In the genomic region with DNA sequence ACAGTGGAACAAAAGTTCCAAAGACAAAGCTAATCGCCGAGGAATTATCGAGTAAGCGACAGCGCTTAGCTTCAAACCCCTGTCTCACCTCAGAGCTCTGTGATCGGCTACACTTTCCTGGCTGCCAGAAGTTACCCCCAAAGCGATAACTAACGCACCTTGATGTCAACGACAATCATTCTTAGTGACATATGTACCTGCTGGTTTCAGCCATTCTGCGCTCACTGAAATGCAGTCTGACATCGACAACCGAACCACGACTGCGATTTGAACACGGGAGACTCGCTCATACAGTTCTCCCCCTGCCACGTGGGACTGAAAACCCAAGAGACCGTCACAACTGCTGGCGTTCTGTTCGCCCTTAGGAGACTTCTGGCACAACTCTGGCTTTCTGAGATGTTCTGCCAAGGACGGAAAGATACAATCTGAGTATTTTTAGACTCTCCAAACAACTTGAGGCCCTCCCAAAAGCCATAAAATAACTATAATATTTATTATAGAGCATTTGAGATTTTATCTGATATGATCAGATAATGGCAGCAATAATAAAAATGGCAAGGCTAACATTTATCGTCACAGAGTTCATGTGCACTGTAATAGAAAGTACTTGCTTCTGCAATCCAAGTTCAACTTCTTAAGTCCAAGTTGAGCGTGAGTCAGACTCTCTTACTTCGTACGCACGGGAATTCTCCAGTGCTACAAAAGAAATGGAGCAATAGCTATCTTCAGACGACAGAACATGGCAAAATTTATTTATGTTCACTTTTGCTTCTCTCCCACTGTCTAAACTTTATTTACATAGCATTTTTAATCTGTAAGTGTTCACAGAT, we compare ENCODE assay signal across 8 mouse cellular contexts. TPM values are rescaled to one million over a fixed set of nuclear protein-coding genes. Genes with fewer than 3 reads are reported as not detected.
DNase-seq lines count a peak whose midpoint lies in the region; ATAC-seq and TF ChIP-seq lines count a peak whose summit lies in the region.

No protein-coding gene starts in this region.

- H3K4me2 ChIP-seq in forebrain, embryonic 16.5 days (ENCODE audit: low read length) = peak overlapping the region; percentile 30; the same call in 1 of the 2 replicates
- peak overlapping the region; percentile 45 for H3K4me2 ChIP-seq in limb, embryonic 11.5 days (ENCODE audit: low read depth, severe bottlenecking)
- H3K4me2 ChIP-seq in midbrain, embryonic 15.5 days = peak overlapping the region; percentile 5; the same call in 1 of the 2 replicates

- H3K9me3 ChIP-seq in ES-E14 (ENCODE audit: control insufficient read depth, insufficient read depth, low read depth, low read length) = no peaks in the 10 kb centered on the region
- no peaks in the 10 kb centered on the region for H3K9me3 ChIP-seq in forebrain, embryonic 16.5 days (ENCODE audit: control insufficient read depth, low read length)
- no peaks in the 10 kb centered on the region for H3K9me3 ChIP-seq in limb, embryonic 11.5 days (ENCODE audit: control insufficient read depth, low read length)
- H3K9me3 ChIP-seq in midbrain, embryonic 15.5 days = no peaks in the 10 kb centered on the region

- 23% methylated on average over 27 of the region's 27 CpGs for WGBS in forebrain, embryonic 16.5 days
- WGBS in limb, embryonic 11.5 days = 26% methylated on average over 27 of the region's 27 CpGs
- WGBS in midbrain, embryonic 15.5 days = 24% methylated on average over 27 of the region's 27 CpGs

- DNase-seq in A20 (ENCODE audit: low read depth, low spot score) (peak; percentile 64), ES-E14 (ENCODE audit: low read depth, low spot score) (no peak)
- DNase-seq in limb, embryonic 11.5 days (ENCODE audit: low spot score) = peak; percentile 35
- DNase-seq in layer of hippocampus, postnatal 36 days = no peak
- DNase-seq in cerebellum, adult 8-10 months = no peak
- no peak for DNase-seq in cerebellum, adult 9-10 months

- H3K4me3 ChIP-seq in ES-E14 (ENCODE audit: insufficient read depth in 1 of 2, low read depth in 1 of 2, low read length in 2 of 2, poor library complexity in 1 of 2, severe bottlenecking in 1 of 2) = peak overlapping the region; percentile 52 to 55
- peak overlapping the region; percentile 25 for H3K4me3 ChIP-seq in forebrain, embryonic 16.5 days (replicated peaks; ENCODE audit: low read length)
- H3K4me3 ChIP-seq in limb, embryonic 11.5 days (ENCODE audit: low read depth, low read length) = peak overlapping the region; percentile 29
- H3K4me3 ChIP-seq in midbrain, embryonic 15.5 days = no peak overlapping the region

- H3K27me3 ChIP-seq in forebrain, embryonic 16.5 days (replicated peaks; ENCODE audit: control insufficient read depth, insufficient read depth, low read length) = peaks cover 6% of the 10 kb centered on the region; the same call in 1 of the 2 replicates
- H3K27me3 ChIP-seq in limb, embryonic 11.5 days (ENCODE audit: control insufficient read depth, insufficient read depth, low read length) = no peaks in the 10 kb centered on the region
- H3K27me3 ChIP-seq in midbrain, embryonic 15.5 days (replicated peaks) = 0 out of 2 replicates have a peak, but pooled peaks cover 12% of the 10 kb centered on the region

- in situ Hi-C loops in ES-E14 (cut with MboI; ENCODE audit: low sequenced_read_pairs in 2 of 2, unreplicated experiment in 2 of 2) = no loop called here

- no peaks in the 10 kb centered on the region for H3K36me3 ChIP-seq in ES-E14 (ENCODE audit: control insufficient read depth, insufficient read depth, low read length, poor library complexity, severe bottlenecking)
- H3K36me3 ChIP-seq in forebrain, embryonic 16.5 days (ENCODE audit: control insufficient read depth, insufficient read depth) = no peaks in the 10 kb centered on the region
- H3K36me3 ChIP-seq in limb, embryonic 11.5 days (ENCODE audit: control insufficient read depth, insufficient read depth, low read length) = no peaks in the 10 kb centered on the region
- H3K36me3 ChIP-seq in midbrain, embryonic 15.5 days (replicated peaks) = no peaks in the 10 kb centered on the region

- H3K4me1 ChIP-seq in ES-E14 (ENCODE audit: control insufficient read depth in 2 of 2, insufficient read depth in 2 of 2, low read length in 2 of 2, poor library complexity in 1 of 2) = 0 out of 4 replicates have a peak, but pooled peaks cover 0 to 1% of the 10 kb centered on the region in 2 experiments
- H3K4me1 ChIP-seq in forebrain, embryonic 16.5 days (replicated peaks; ENCODE audit: control insufficient read depth, insufficient read depth, low read length) = 0 out of 2 replicates have a peak, but pooled peaks cover 2% of the 10 kb centered on the region
- H3K4me1 ChIP-seq in limb, embryonic 11.5 days (ENCODE audit: control insufficient read depth, insufficient read depth, low read length) = no peaks in the 10 kb centered on the region
- H3K4me1 ChIP-seq in midbrain, embryonic 15.5 days = no peaks in the 10 kb centered on the region

- H3K9ac ChIP-seq in ES-E14 (ENCODE audit: insufficient read depth, low read depth, low read length, poor library complexity, severe bottlenecking) = 0 out of 2 replicates have a peak overlapping the region, but pooled peaks have one; percentile 44
- H3K9ac ChIP-seq in forebrain, embryonic 16.5 days (replicated peaks; ENCODE audit: low read depth, low read length) = no peak overlapping the region
- H3K9ac ChIP-seq in limb, embryonic 11.5 days (ENCODE audit: low read length) = peak overlapping the region; percentile 34
- no peak overlapping the region for H3K9ac ChIP-seq in midbrain, embryonic 15.5 days

- no peak overlapping the region for H3K27ac ChIP-seq in ES-E14 (ENCODE audit: insufficient read depth, low read depth, low read length, poor library complexity, severe bottlenecking)
- H3K27ac ChIP-seq in forebrain, embryonic 16.5 days (ENCODE audit: low read length) = no peak overlapping the region
- no peak overlapping the region for H3K27ac ChIP-seq in limb, embryonic 11.5 days (replicated peaks; ENCODE audit: low read depth, low read length)
- no peak overlapping the region for H3K27ac ChIP-seq in midbrain, embryonic 15.5 days

- ATAC-seq in forebrain, embryonic 16.5 days = no peak
- ATAC-seq in limb, embryonic 11.5 days (ENCODE audit: insufficient number of reproducible peaks, low FRiP score, low TSS enrichment, low read depth) = no peak
- no peak for ATAC-seq in midbrain, embryonic 15.5 days (replicated peaks)

TF ChIP-seq in ES-E14, 5 proteins besides CTCF, POLR2A, EP300 and RAD21:
- TF ChIP-seq MAFK (IDR thresholded peaks at IDR 0.05; ENCODE audit: insufficient read depth, low read depth, low read length) (no peak), ZNF384 (IDR thresholded peaks at IDR 0.05; ENCODE audit: low read depth, low read length) (no peak), HCFC1 (IDR thresholded peaks at IDR 0.05; ENCODE audit: borderline replicate concordance, insufficient read depth, low read length) (no peak), ZC3H11A (IDR thresholded peaks at IDR 0.05; ENCODE audit: borderline replicate concordance, low read depth, low read length) (no peak), CHD2 (IDR thresholded peaks at IDR 0.05; ENCODE audit: low read depth, low read length) (no peak)

RNA-seq across cellular contexts. Expression of gene Rbm34, which starts 8.4 kb away (rescaled TPM):
- total RNA-seq in ES-E14 (2012; rRNA removed) = 22.4 and 32.5 TPM in 2 replicates
- 23.8 and 23.9 TPM in 2 replicates for polyA plus RNA-seq in forebrain, embryonic 16.5 days (2015; fragmentation: Nextera tagmentation; extraction: Ambion mirVana)
- 32.2 and 33.2 TPM in 2 replicates for polyA plus RNA-seq in limb, embryonic 11.5 days (2014; fragmentation: Nextera tagmentation; extraction: Ambion mirVana)
- 24.8 and 26.5 TPM in 2 replicates for polyA plus RNA-seq in midbrain, embryonic 15.5 days (2015; fragmentation: Nextera tagmentation; extraction: Ambion mirVana)
- 10 to 100 TPM; 10.7 to 12.4 TPM for total RNA-seq in layer of hippocampus, postnatal 36 days (2021)

RNA-seq across cellular contexts. Expression of gene Tomm20, which starts 33.7 kb away (rescaled TPM):
- total RNA-seq in ES-E14 (2012; rRNA removed) = 815 and 854 TPM in 2 replicates
- polyA plus RNA-seq in forebrain, embryonic 16.5 days (2015; fragmentation: Nextera tagmentation; extraction: Ambion mirVana) = 191 and 193 TPM in 2 replicates
- 258 and 284 TPM in 2 replicates for polyA plus RNA-seq in limb, embryonic 11.5 days (2014; fragmentation: Nextera tagmentation; extraction: Ambion mirVana)
- 197 and 198 TPM in 2 replicates for polyA plus RNA-seq in midbrain, embryonic 15.5 days (2015; fragmentation: Nextera tagmentation; extraction: Ambion mirVana)
- total RNA-seq in layer of hippocampus, postnatal 36 days (2021) = 100 to 1,000 TPM; 206 to 209 TPM

Comparison
In these comparisons a context has a peak if more than half of its experiments do, and no peak if none do; other contexts are left out.
1. DNase-seq: peak in A20 (single experiment) and limb, embryonic 11.5 days (single experiment); none in ES-E14 (single experiment), layer of hippocampus, postnatal 36 days (0 of 2), cerebellum, adult 8-10 months (single experiment) and cerebellum, adult 9-10 months (single experiment).
2. H3K9ac ChIP-seq: peak in ES-E14 (single experiment) and limb, embryonic 11.5 days (single experiment); none in forebrain, embryonic 16.5 days (single experiment) and midbrain, embryonic 15.5 days (single experiment).
3. Peak in every context shown above with its lines, with median percentiles within 50 percentile points of each other: H3K4me2 ChIP-seq.